ENCODE assay signal across 8 mouse cellular contexts in the genomic region with DNA sequence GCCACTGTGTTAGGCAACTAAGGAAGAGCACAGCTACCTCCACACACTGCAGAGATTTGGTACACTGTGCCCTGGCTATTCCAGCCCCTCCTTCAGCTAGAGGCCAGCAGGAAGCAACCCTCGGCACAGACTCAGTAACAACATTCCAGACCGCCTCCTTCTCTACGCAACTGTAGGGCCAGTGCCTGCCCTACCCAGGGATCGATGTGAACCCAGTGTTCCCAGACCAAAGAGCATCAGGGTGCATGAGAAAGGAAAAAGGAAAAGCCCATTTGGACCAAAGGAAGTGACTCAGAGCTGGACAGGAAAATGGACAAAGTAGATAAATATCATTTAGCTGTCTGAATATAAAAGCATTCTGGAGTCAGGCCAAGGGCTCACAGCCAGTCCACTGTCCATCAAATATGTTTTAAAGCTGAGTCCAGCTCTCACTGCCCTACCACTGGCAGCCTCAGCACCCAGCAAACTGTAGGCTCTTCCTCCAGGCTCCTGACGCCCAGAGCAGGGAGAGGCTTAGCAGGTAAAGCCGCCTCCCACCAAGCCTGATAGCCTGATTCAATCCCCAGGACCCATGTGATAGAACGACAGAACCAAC. TPM values are rescaled to one million over a fixed set of nuclear protein-coding genes. Genes with fewer than 3 reads are reported as not detected.
DNase-seq lines count a peak whose midpoint lies in the region; ATAC-seq lines count a peak whose summit lies in the region.

No protein-coding gene starts in this region.

- intact Hi-C loops in heart, postnatal 10 days (cut with DNase I), result no loop called here

- H3K9me3 ChIP-seq in midbrain, embryonic 15.5 days, result no peaks in the 10 kb centered on the region

- DNase-seq in 3T3-L1 (ENCODE audit: low read depth, low spot score), result peak; percentile 63
- peak; percentile 78 for DNase-seq in adrenal gland, adult 2 months
- DNase-seq in heart, postnatal 10 days, result peak; percentile 75 to 82
- DNase-seq in kidney, postnatal 4 days, result peak; percentile 74 to 79
- DNase-seq in left cerebral cortex, adult 11 months (ENCODE audit: low spot score), result no peak
- DNase-seq in embryo, embryonic 10 days (ENCODE audit: low spot score), result no peak

- no peak overlapping the region for H3K4me3 ChIP-seq in midbrain, embryonic 15.5 days

- H3K27me3 ChIP-seq in midbrain, embryonic 15.5 days (replicated peaks), result no peaks in the 10 kb centered on the region

- ATAC-seq in midbrain, embryonic 15.5 days (replicated peaks), result no peak
- ATAC-seq in CD4-positive, CD25-positive, alpha-beta regulatory T cell, adult 4 months, result no peak

- peaks cover 27% of the 10 kb centered on the region for H3K4me1 ChIP-seq in midbrain, embryonic 15.5 days

- peak overlapping the region; percentile 25; the same call in 1 of the 2 replicates for H3K27ac ChIP-seq in midbrain, embryonic 15.5 days

- H3K4me2 ChIP-seq in midbrain, embryonic 15.5 days, result no peak overlapping the region

- 62% methylated on average over 7 of the region's 7 CpGs for WGBS in midbrain, embryonic 15.5 days

- no peak overlapping the region for H3K9ac ChIP-seq in midbrain, embryonic 15.5 days

- no peaks in the 10 kb centered on the region for H3K36me3 ChIP-seq in midbrain, embryonic 15.5 days (replicated peaks)

RNA-seq across cellular contexts. Expression of a gene that starts 29.3 kb away (rescaled TPM):
- total RNA-seq in adrenal gland, adult 2 months (2021), result 100 to 1,000 TPM; 169 to 183 TPM
- polyA plus RNA-seq in adrenal gland, adult 2 months (2012; rRNA removed), result 92.0 and 145 TPM in 2 replicates
- total RNA-seq in heart, postnatal 10 days (2021), result 100 to 1,000 TPM; 181 to 187 TPM
- 372 and 386 TPM in 2 replicates for polyA plus RNA-seq in midbrain, embryonic 15.5 days (2015; fragmentation: Nextera tagmentation; extraction: Ambion mirVana)
- polyA plus RNA-seq in CD4-positive, CD25-positive, alpha-beta regulatory T cell, adult 4 months (2017; shearing (Covaris generic)), result 100 to 1,000 TPM; 505 to 519 TPM

RNA-seq across cellular contexts. Expression of a gene that starts 33.2 kb away (rescaled TPM):
- 10 to 100 TPM; 32.9 to 44.8 TPM for total RNA-seq in adrenal gland, adult 2 months (2021)
- polyA plus RNA-seq in adrenal gland, adult 2 months (2012; rRNA removed), result 41.2 and 44.0 TPM in 2 replicates
- 10 to 100 TPM; 40.5 to 43.3 TPM for total RNA-seq in heart, postnatal 10 days (2021)
- polyA plus RNA-seq in midbrain, embryonic 15.5 days (2015; fragmentation: Nextera tagmentation; extraction: Ambion mirVana), result 25.4 and 28.0 TPM in 2 replicates
- polyA plus RNA-seq in CD4-positive, CD25-positive, alpha-beta regulatory T cell, adult 4 months (2017; shearing (Covaris generic)), result under 1 TPM; 0.17 to 0.46 TPM

RNA-seq across cellular contexts. Expression of a gene that starts 40.9 kb away (rescaled TPM):
- total RNA-seq in adrenal gland, adult 2 months (2021), result 10 to 100 TPM; 35.1 to 40.0 TPM
- 61.4 and 73.9 TPM in 2 replicates for polyA plus RNA-seq in adrenal gland, adult 2 months (2012; rRNA removed)
- total RNA-seq in heart, postnatal 10 days (2021), result 10 to 100 TPM; 30.2 to 51.0 TPM
- polyA plus RNA-seq in midbrain, embryonic 15.5 days (2015; fragmentation: Nextera tagmentation; extraction: Ambion mirVana), result 34.5 and 36.5 TPM in 2 replicates
- 1 to 10 TPM; 2.6 to 2.8 TPM for polyA plus RNA-seq in CD4-positive, CD25-positive, alpha-beta regulatory T cell, adult 4 months (2017; shearing (Covaris generic))

Comparison
In these comparisons a context has a peak if more than half of its experiments do, and no peak if none do; other contexts are left out.
1. DNase-seq: peak in 3T3-L1 (single experiment), adrenal gland, adult 2 months (single experiment), heart, postnatal 10 days (2 of 2) and kidney, postnatal 4 days (2 of 2); none in left cerebral cortex, adult 11 months (single experiment) and embryo, embryonic 10 days (single experiment).
2. RNA of a gene that starts 33.2 kb away (polyA plus RNA-seq): 41.2 to 44.0 TPM in adrenal gland, adult 2 months and 25.4 to 28.0 TPM in midbrain, embryonic 15.5 days; 0.17 to 0.46 TPM in CD4-positive, CD25-positive, alpha-beta regulatory T cell, adult 4 months; every median in the first group is over 10 times any median in the second.